Mouse (Mus musculus): ENCODE measurements at regions not wholly inside any gene's neighbourhood (a gene's known extent, or its start where the extent isn't known, plus 50 kb on each side); places are given as distances from the start of the nearest gene placed in this dataset.

DNA sequence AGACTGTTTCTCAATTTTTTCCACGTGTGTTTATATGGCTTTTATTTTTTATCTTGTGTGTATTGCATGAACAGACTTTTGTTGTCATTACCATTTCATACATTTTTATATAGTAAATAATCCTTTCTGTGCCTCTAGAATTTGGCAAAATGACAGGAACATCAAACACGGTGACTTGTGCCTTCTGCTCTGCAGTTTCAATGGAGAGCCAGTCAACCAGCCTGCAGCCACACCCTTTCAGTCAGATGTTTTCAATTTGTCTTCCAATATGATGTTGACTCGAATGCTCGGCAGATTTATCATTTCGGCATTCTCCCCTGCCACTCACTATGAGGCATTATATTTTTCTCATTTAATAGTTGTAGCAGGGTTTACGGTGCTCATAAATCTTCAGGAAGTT, 74.7 kb upstream of the Dusp10 start:
- no peak overlapping the region for H3K4me3 ChIP-seq
- no peaks in the 10 kb centered on the region for H3K36me3 ChIP-seq
- no peaks in the 10 kb centered on the region for H3K9me3 ChIP-seq (replicated peaks)
- H3K27ac ChIP-seq = no peak overlapping the region
- H3K4me1 ChIP-seq (replicated peaks) = no peaks in the 10 kb centered on the region
- no peak overlapping the region for H3K4me2 ChIP-seq
- ATAC-seq (replicated peaks; ENCODE audit: insufficient number of reproducible peaks, insufficient read depth, low FRiP score, low read depth) = no peak
- H3K9ac ChIP-seq = no peak overlapping the region
- peaks cover 4% of the 10 kb centered on the region; the same call in 1 of the 2 replicates for H3K27me3 ChIP-seq
- 77% methylated on average over 6 of the region's 6 CpGs for WGBS

DNA sequence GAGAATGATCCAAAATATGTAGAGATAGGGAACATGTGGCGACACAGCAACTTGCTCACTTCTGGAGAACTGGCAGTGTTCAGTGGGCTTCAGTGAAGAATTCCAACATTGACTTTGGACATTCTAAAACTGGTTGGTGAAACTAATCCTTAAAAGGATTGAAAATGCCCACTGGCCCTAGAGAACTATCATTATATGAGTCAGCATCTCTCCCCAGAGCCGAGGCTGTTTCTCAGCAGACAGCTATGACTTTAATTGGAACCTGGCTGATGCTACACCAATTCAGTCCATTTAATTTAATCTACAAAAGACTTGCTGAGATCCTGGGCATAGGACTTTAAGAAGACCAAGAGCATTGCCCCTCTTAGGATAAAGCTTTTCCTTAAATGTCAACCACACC, 72.4 kb upstream of the Dusp10 start:
- 74% methylated on average over 2 of the region's 2 CpGs for WGBS

DNA sequence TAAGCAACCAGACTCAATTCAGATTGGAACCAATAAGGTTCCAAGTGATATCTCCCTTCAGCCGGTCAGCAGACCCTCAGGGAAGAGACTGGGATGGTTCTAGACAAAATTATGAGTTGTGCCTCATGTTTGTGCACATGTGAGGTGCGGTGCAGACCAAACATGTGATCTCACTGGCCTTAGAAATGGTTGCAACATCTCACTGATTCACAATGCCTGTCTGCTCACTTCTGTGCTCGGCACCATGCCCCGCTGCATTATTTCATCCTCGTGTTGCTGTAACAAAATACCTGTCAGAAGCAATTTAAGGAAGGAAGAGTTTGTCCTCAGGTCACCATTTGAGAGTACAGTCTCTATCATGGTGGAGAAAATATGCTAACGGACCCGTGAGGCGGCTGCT, 66.9 kb upstream of the Dusp10 start:
- Histone ChIP-seq H3K36me3 (no peaks in the 10 kb centered on the region), H3K27me3 (no peaks in the 10 kb centered on the region), H3K9me3 (replicated peaks) (no peaks in the 10 kb centered on the region), H3K27ac (no peak overlapping the region), H3K4me1 (replicated peaks) (peaks cover 7% of the 10 kb centered on the region; the same call in 1 of the 2 replicates), H3K4me3 (no peak overlapping the region), H3K4me2 (no peak overlapping the region), H3K9ac (no peak overlapping the region)
- ATAC-seq (replicated peaks; ENCODE audit: insufficient number of reproducible peaks, insufficient read depth, low FRiP score, low read depth) = no peak
- WGBS = 89% methylated on average over 8 of the region's 8 CpGs

More for the DNA sequence above, 72.4 kb upstream of the Dusp10 start:
- no peak for ATAC-seq (replicated peaks; ENCODE audit: insufficient number of reproducible peaks, insufficient read depth, low FRiP score, low read depth)
- Histone ChIP-seq H3K9me3 (replicated peaks) (no peaks in the 10 kb centered on the region), H3K4me3 (no peak overlapping the region), H3K36me3 (no peaks in the 10 kb centered on the region), H3K4me1 (replicated peaks) (no peaks in the 10 kb centered on the region), H3K9ac (no peak overlapping the region), H3K27me3 (peaks cover 4% of the 10 kb centered on the region; the same call in 1 of the 2 replicates), H3K4me2 (no peak overlapping the region), H3K27ac (no peak overlapping the region)

DNA sequence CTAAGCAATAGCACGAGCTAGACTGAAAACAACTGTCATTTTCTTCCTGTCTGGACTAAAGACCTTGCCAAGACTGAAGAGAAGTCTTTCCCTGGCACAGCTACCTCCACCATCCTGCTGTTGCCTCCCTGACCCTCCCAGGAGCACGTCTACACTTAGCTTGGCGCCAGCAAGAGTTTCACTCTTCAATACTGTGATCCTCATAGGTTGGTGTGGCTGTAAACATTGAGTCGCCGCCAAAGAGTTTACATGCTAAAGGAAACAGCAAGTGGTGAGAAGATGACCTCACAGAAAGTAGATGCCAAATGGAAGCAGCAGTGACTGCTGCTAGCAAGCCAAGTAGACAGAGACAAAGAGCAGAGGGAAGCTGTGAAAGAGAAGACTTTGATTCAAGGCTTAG, 66.0 kb upstream of the Dusp10 start:
- Histone ChIP-seq H3K36me3 (no peaks in the 10 kb centered on the region), H3K27me3 (no peaks in the 10 kb centered on the region), H3K4me3 (no peak overlapping the region), H3K4me1 (replicated peaks) (peaks cover 7% of the 10 kb centered on the region; the same call in 1 of the 2 replicates), H3K27ac (no peak overlapping the region), H3K9ac (no peak overlapping the region), H3K9me3 (replicated peaks) (no peaks in the 10 kb centered on the region), H3K4me2 (no peak overlapping the region)
- ATAC-seq (replicated peaks; ENCODE audit: insufficient number of reproducible peaks, insufficient read depth, low FRiP score, low read depth) = no peak; the same call in 1 of the 2 replicates
- WGBS = 63% methylated on average over 5 of the region's 5 CpGs

DNA sequence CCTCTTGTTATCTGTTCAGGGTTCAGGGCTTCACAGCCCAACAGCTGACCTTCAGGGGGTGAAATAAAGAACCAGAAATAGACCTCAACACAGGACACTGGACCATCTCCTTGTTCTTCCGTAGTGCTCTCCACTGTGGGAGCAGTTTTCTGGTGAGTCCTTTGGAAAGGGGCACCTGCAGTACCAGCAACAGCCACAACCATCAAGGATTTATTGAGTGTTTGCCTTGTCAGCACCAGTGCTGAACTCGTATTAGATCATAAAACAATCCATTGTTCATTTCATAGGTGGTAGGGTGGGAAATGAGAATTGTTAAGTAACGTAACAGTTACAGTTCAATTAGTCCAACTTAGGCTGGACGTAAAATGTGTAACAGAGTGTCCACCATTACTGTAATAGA, 63.9 kb upstream of the Dusp10 start:
- ATAC-seq (replicated peaks; ENCODE audit: insufficient number of reproducible peaks, insufficient read depth, low FRiP score, low read depth) = no peak
- no peaks in the 10 kb centered on the region for H3K36me3 ChIP-seq
- WGBS = 77% methylated on average over 4 of the region's 4 CpGs
- no peaks in the 10 kb centered on the region for H3K9me3 ChIP-seq (replicated peaks)
- no peak overlapping the region for H3K9ac ChIP-seq
- peaks cover 7% of the 10 kb centered on the region; the same call in 1 of the 2 replicates for H3K4me1 ChIP-seq (replicated peaks)
- no peak overlapping the region for H3K27ac ChIP-seq
- no peak overlapping the region for H3K4me3 ChIP-seq
- no peaks in the 10 kb centered on the region for H3K27me3 ChIP-seq
- no peak overlapping the region for H3K4me2 ChIP-seq

DNA sequence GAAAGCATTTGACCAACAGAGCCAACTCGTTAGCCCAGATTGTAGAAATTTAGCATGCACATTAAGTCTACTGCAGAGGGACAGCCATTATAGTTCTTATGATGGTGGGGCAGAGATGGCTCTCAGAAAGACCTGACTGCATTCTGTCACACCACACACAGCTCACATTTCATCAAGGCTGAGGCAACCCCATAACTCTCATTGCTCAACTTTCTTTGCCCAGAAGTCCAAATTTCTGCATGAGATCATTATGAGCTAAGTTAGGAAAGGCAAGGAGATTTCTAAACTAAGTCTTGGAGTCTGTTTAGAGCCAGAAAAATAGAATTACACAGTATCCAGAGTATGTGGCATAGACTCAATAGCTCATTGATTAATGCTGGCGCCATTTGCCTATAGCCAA, 59.0 kb upstream of the Dusp10 start:
- Histone ChIP-seq H3K36me3 (no peaks in the 10 kb centered on the region), H3K4me1 (replicated peaks) (no peaks in the 10 kb centered on the region), H3K27me3 (no peaks in the 10 kb centered on the region), H3K9ac (no peak overlapping the region), H3K4me3 (no peak overlapping the region), H3K27ac (no peak overlapping the region), H3K4me2 (no peak overlapping the region), H3K9me3 (replicated peaks) (no peaks in the 10 kb centered on the region)
- 87% methylated on average over 2 of the region's 2 CpGs for WGBS
- no peak for ATAC-seq (replicated peaks; ENCODE audit: insufficient number of reproducible peaks, insufficient read depth, low FRiP score, low read depth)

DNA sequence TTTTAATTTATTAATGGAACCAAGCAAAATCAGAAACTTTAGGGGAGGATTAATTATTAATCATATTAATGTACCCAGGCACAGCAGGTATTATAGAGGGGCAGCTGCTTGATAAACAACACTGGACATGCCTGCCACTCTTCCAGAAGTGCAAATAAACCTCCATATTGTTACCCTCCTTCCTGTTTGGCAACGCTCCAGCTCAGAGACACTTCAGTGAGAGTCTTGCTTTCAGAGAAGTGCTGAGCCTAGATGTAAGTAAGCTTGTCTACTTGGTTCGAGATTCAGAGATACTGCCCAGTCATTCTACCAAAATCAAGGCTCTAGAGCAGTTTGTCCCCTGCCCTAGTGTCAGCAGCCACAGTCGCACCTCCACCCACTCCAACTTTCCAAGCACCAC, 56.7 kb upstream of the Dusp10 start:
- no peak overlapping the region for H3K9ac ChIP-seq
- H3K4me2 ChIP-seq = no peak overlapping the region
- H3K36me3 ChIP-seq = no peaks in the 10 kb centered on the region
- no peak for ATAC-seq (replicated peaks; ENCODE audit: insufficient number of reproducible peaks, insufficient read depth, low FRiP score, low read depth)
- no peak overlapping the region for H3K27ac ChIP-seq
- no peaks in the 10 kb centered on the region for H3K9me3 ChIP-seq (replicated peaks)
- WGBS = 74% methylated on average over 3 of the region's 3 CpGs
- no peak overlapping the region for H3K4me3 ChIP-seq
- H3K27me3 ChIP-seq = no peaks in the 10 kb centered on the region
- no peaks in the 10 kb centered on the region for H3K4me1 ChIP-seq (replicated peaks)

DNA sequence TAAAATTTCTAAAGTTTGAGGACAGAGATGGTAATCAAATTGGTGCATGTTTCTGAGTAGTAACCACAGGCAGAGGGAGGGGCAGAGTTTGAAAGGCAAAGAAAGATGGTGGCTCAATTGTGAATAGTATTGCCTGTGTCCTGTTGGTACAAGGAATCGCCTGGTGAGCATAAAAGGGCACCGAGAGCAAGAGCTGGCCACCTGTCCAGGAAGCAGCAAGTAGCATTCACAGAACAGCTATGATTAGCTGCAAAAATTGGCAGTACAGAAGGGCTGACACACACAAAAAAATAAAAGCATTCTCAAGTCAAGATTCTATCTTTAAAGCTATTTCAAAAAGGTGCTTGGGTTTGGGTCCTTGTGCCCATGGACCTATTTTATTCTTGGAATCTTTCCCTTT, 51.7 kb upstream of the Dusp10 start:
- 71% methylated on average over 2 of the region's 2 CpGs for WGBS
- no peak for ATAC-seq (replicated peaks; ENCODE audit: insufficient number of reproducible peaks, insufficient read depth, low FRiP score, low read depth)
- no peaks in the 10 kb centered on the region for H3K36me3 ChIP-seq
- H3K9ac ChIP-seq = no peak overlapping the region
- H3K4me2 ChIP-seq = no peak overlapping the region
- no peaks in the 10 kb centered on the region for H3K9me3 ChIP-seq (replicated peaks)
- no peak overlapping the region for H3K27ac ChIP-seq
- H3K4me1 ChIP-seq (replicated peaks) = no peaks in the 10 kb centered on the region
- H3K4me3 ChIP-seq = no peak overlapping the region
- H3K27me3 ChIP-seq = no peaks in the 10 kb centered on the region

DNA sequence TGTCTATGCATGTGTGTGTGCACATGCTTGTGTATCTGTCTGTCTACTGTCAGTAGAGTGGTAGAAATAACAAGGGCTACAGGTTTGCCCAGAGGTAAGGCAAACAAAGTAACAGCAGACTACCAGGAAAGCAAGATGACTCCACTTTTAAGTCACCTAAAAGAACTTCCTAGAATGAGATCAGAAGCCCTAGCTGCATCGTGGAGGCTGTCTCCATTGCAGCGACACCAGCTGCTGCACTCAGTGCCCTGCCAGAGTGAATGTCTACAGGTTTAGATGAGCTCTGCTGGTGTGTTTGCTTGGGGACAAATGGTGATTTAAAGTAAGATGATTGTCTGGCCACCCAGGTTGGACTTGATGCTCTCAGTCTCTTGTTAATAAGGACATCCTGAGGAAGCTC, 50.6 kb upstream of the Dusp10 start:
- H3K4me3 ChIP-seq = no peak overlapping the region
- no peak for ATAC-seq (replicated peaks; ENCODE audit: insufficient number of reproducible peaks, insufficient read depth, low FRiP score, low read depth)

DNA sequence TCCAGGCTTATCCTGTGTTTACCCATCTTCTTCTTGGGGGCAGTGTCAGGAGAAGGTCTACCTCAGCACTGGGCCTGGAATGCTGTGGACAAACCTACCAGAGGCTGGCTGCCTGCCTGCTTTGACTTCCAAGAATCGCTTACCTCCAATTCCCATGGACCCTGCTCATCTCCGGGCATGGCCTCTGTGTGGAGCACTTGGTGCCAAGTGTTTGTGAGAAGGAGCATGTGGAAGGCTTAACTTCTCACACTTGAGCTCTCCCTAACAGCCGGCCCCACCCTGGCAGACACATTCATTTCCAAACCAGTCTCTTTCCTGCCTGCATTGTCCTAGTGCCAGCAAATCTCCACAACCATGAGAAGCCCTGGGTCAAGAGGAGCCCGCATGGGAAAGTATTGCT, 49.8 kb upstream of the Dusp10 start:
- 80% methylated on average over 4 of the region's 4 CpGs for WGBS
- Histone ChIP-seq H3K9me3 (replicated peaks) (no peaks in the 10 kb centered on the region), H3K4me2 (no peak overlapping the region), H3K27ac (no peak overlapping the region), H3K9ac (no peak overlapping the region), H3K36me3 (no peaks in the 10 kb centered on the region), H3K4me1 (replicated peaks) (no peaks in the 10 kb centered on the region), H3K4me3 (no peak overlapping the region), H3K27me3 (no peaks in the 10 kb centered on the region)
- ATAC-seq (replicated peaks; ENCODE audit: insufficient number of reproducible peaks, insufficient read depth, low FRiP score, low read depth) = no peak

More for the DNA sequence above, 50.6 kb upstream of the Dusp10 start:
- no peak overlapping the region for H3K4me2 ChIP-seq
- H3K27me3 ChIP-seq = no peaks in the 10 kb centered on the region
- no peaks in the 10 kb centered on the region for H3K36me3 ChIP-seq
- no peak overlapping the region for H3K9ac ChIP-seq
- no peak overlapping the region for H3K27ac ChIP-seq
- no peaks in the 10 kb centered on the region for H3K4me1 ChIP-seq (replicated peaks)
- no peaks in the 10 kb centered on the region for H3K9me3 ChIP-seq (replicated peaks)
- 74% methylated on average over 2 of the region's 2 CpGs for WGBS
